Mouse (Mus musculus): ENCODE data around the gene Enkur. TPM values are rescaled to one million over a fixed set of nuclear protein-coding genes. Genes with fewer than 3 reads are reported as not detected.

Enkur gene
- polyA plus RNA-seq, 1 experiment from 2014 or later, result 0.71 TPM

Other genes starting within 250 kb of the Enkur start
- gene Arhgap21, start 236.5 kb downstream of the Enkur start, polyA plus RNA-seq (2015; fragmentation: Nextera tagmentation; extraction: Ambion mirVana), result 11.3 and 12.7 TPM in 2 replicates
- gene Thnsl1, start 359 bp upstream of the Enkur start, polyA plus RNA-seq (2015; fragmentation: Nextera tagmentation; extraction: Ambion mirVana), result 7.3 and 8.2 TPM in 2 replicates
- 0.04 TPM in 1 of 2 replicates, not detected in the other for gene Gpr158, start 162.2 kb upstream of the Enkur start, polyA plus RNA-seq (2015; fragmentation: Nextera tagmentation; extraction: Ambion mirVana)